Mouse (Mus musculus) cerebellum, adult 2 months (tissue): ENCODE data around the gene Srsf4. TPM values are rescaled to one million over a fixed set of nuclear protein-coding genes. Genes with fewer than 3 reads are reported as not detected.

Experiments
- DNase-seq, 2 experiments: peaks; one replicate each; pipeline ENCODE4 v3.0.0; 2021
- H3K27ac ChIP-seq: fragments of 200-500 bp; 2 replicates; pipeline ENCODE4 v1.5.1; 2012; ENCODE audit warnings: low read length, control low read depth, inconsistent platforms; ENCODE audit not compliant: insufficient read depth
- H3K27me3 ChIP-seq: fragments of 200-500 bp; 2 replicates; pipeline ENCODE4 v1.6.1; 2012; ENCODE audit warnings: inconsistent platforms, mild to moderate bottlenecking, low read length, moderate library complexity; ENCODE audit not compliant: control insufficient read depth, insufficient read depth
- H3K4me1 ChIP-seq: fragments of 200-500 bp; 2 replicates; pipeline ENCODE4 v1.6.1; 2011; ENCODE audit warnings: low read length; ENCODE audit not compliant: control insufficient read depth, insufficient read depth
- H3K4me3 ChIP-seq: fragments of 200-500 bp; replicated peaks from 2 replicates; pipeline ENCODE3; 2011; ENCODE audit warnings: mild to moderate bottlenecking, low read depth, low read length, control low read depth; ENCODE audit not compliant: insufficient read depth
- CTCF ChIP-seq: fragments of 200-500 bp; IDR thresholded peaks from 2 replicates; pipeline ENCODE4 v1.5.1; 2011; ENCODE audit warnings: low read depth, mild to moderate bottlenecking, control low read depth, low read length, moderate library complexity, borderline replicate concordance; ENCODE audit not compliant: insufficient read depth
- POLR2A ChIP-seq: fragments of 200-500 bp; IDR thresholded peaks from 2 replicates; pipeline ENCODE4 v1.6.1; 2011; ENCODE audit warnings: low read length, control low read depth, borderline replicate concordance; ENCODE audit not compliant: insufficient read depth
- WGBS: fragments of 180-500 bp; shearing (Covaris S2); methylation state at CpG from one replicate; pipeline ENCODE4 v1.1.7; 2018; 5-methylcytosine and 5-hydroxymethylcytosine counted together
- polyA plus RNA-seq: library from polyadenylated mRNA; depleted of rRNA; stranded (reverse); fragments of >200 nt; gene quantifications from 2 replicates; pipeline ENCODE4 v1.2.3, GENCODE M21; 2012

The Srsf4 gene
- polyA plus RNA-seq, 1 experiment: 81.9 TPM

- peak; percentile 47 for TF ChIP-seq CTCF
- TF ChIP-seq POLR2A: no peak
- 44% methylated on average over 9 of the region's 9 CpGs for WGBS
- Histone ChIP-seq H3K27ac (no peak overlapping the region), H3K4me1 (peaks cover 28% of the 10 kb centered on the region), H3K27me3 (no peaks in the 10 kb centered on the region), H3K4me3 (no peak overlapping the region)
- DNase-seq: no peak
Observed at GRCm38 (mm10) chr4:131833971-131834609, 39.3 kb upstream of the Srsf4 start.

- Histone ChIP-seq H3K4me3 (peak overlapping the region; percentile 71), H3K27ac (no peak overlapping the region), H3K4me1 (peaks cover 16% of the 10 kb centered on the region), H3K27me3 (no peaks in the 10 kb centered on the region)
- peak; percentile 44 to 54 for DNase-seq
- WGBS: 5% methylated on average over 39 of the region's 39 CpGs
- TF ChIP-seq POLR2A (no peak), CTCF (no peak)
Observed at GRCm38 (mm10) chr4:131836351-131836881, 37.0 kb upstream of the Srsf4 start.

GRCm38 (mm10) chr4:131836891-131837491 is 36.4 kb upstream of the Srsf4 start:
- peaks cover 11% of the 10 kb centered on the region for H3K4me1 ChIP-seq
- peak overlapping the region; percentile 71 for H3K4me3 ChIP-seq
- under 1% methylated on average over 74 of the region's 76 CpGs for WGBS
- H3K27me3 ChIP-seq: no peaks in the 10 kb centered on the region
- H3K27ac ChIP-seq: no peak overlapping the region
- no peak for TF ChIP-seq POLR2A
- peak; percentile 46 to 67 for DNase-seq

- TF ChIP-seq CTCF (peak; percentile 97), POLR2A (peak; percentile 70)
Observed at GRCm38 (mm10) chr4:131837872-131838524, 35.4 kb upstream of the Srsf4 start, which contains the start of gene Ptpru. Gene Ptpru (minus strand): TSS chr4:131838288.

GRCm38 (mm10) chr4:131843290-131843743 is 30.1 kb upstream of the Srsf4 start, which contains the start of gene Mecr:
Gene Mecr (plus strand): TSS chr4:131843470.
- WGBS: under 1% methylated on average over 37 of the region's 37 CpGs
- Histone ChIP-seq H3K4me3 (peak within 1 kb of the TSS; percentile 84), H3K4me1 (peaks cover 3% of the 10 kb centered on the region; the same call in 1 of the 2 replicates), H3K27me3 (no peaks in the 10 kb centered on the region), H3K27ac (no peak within 1 kb of the TSS)
- no peak for TF ChIP-seq CTCF
- TF ChIP-seq POLR2A: peak; percentile 83
- DNase-seq: peak; percentile 92 to 95

More at GRCm38 (mm10) chr4:131837872-131838524, 35.4 kb upstream of the Srsf4 start, which contains the start of gene Ptpru:
- no peaks in the 10 kb centered on the region for H3K27me3 ChIP-seq
- peak within 1 kb of the TSS; percentile 11 for H3K27ac ChIP-seq
- H3K4me1 ChIP-seq: peaks cover 3% of the 10 kb centered on the region
- H3K4me3 ChIP-seq: peak within 1 kb of the TSS; percentile 71
- WGBS: under 1% methylated on average over 70 of the region's 72 CpGs
- peak; percentile 88 to 97 for DNase-seq

- H3K27ac ChIP-seq: no peak overlapping the region
- no peak for DNase-seq
- no peak for TF ChIP-seq CTCF
- TF ChIP-seq POLR2A: no peak
- H3K4me3 ChIP-seq: no peak overlapping the region
- H3K4me1 ChIP-seq: peaks cover 3% of the 10 kb centered on the region; the same call in 1 of the 2 replicates
- no peaks in the 10 kb centered on the region for H3K27me3 ChIP-seq
- 85% methylated on average over 8 of the region's 8 CpGs for WGBS
Observed at GRCm38 (mm10) chr4:131845991-131846778, 27.2 kb upstream of the Srsf4 start.

GRCm38 (mm10) chr4:131848082-131848481 is 25.3 kb upstream of the Srsf4 start:
- no peak for DNase-seq
- no peak for TF ChIP-seq POLR2A
- TF ChIP-seq CTCF: no peak
- Histone ChIP-seq H3K4me3 (no peak overlapping the region), H3K27ac (no peak overlapping the region), H3K4me1 (peaks cover 3% of the 10 kb centered on the region; the same call in 1 of the 2 replicates), H3K27me3 (no peaks in the 10 kb centered on the region)
- 72% methylated on average over 6 of the region's 6 CpGs for WGBS
